Mouse (Mus musculus) forebrain, embryonic 11.5 days (tissue): ENCODE measurements around the gene Cyp2b23. TPM values are rescaled to one million over a fixed set of nuclear protein-coding genes. Genes with fewer than 3 reads are reported as not detected.
"Not testable (repeated sequence)": the region's sequence is repeated elsewhere in the genome, so short reads cannot be mapped to it uniquely, and the experiment has no call there.

Source experiments
- ATAC-seq: fragments of 200-750 bp; cut with Nextera tagmentation; replicated peaks from 2 replicates; pipeline ENCODE4 v1.8.0; 2017; ENCODE audit warnings: moderate TSS enrichment; ENCODE audit not compliant: low FRiP score
- DNase-seq: peaks from one replicate; pipeline ENCODE4 v3.0.0-alpha.2; 2017; ENCODE audit warnings: low spot score
- H3K27ac ChIP-seq: fragments of 300-500 bp; sonication (generic); 2 replicates; pipeline ENCODE4 v1.5.1; 2014; ENCODE audit warnings: low read depth, low read length
- H3K27me3 ChIP-seq: fragments of 300-500 bp; sonication (generic); 2 replicates; pipeline ENCODE4 v1.6.1; 2014; ENCODE audit warnings: mild to moderate bottlenecking, low read length, mixed read lengths; ENCODE audit not compliant: control insufficient read depth, insufficient read depth
- H3K36me3 ChIP-seq: fragments of 300-500 bp; sonication (generic); 2 replicates; pipeline ENCODE4 v1.6.1; 2014; ENCODE audit warnings: mild to moderate bottlenecking, low read length, moderate library complexity, mixed read lengths; ENCODE audit not compliant: control insufficient read depth, insufficient read depth
- H3K4me1 ChIP-seq: fragments of 300-500 bp; sonication (generic); replicated peaks from 2 replicates; pipeline ENCODE4 v1.6.1; 2014; ENCODE audit warnings: low read length, mixed read lengths; ENCODE audit not compliant: control insufficient read depth, insufficient read depth
- H3K4me2 ChIP-seq: fragments of 300-500 bp; sonication (generic); 2 replicates; pipeline ENCODE4 v1.6.1; 2014; ENCODE audit warnings: low read depth, mild to moderate bottlenecking, low read length, moderate library complexity, mixed read lengths; ENCODE audit not compliant: severe bottlenecking
- H3K4me3 ChIP-seq: fragments of 300-500 bp; sonication (generic); 2 replicates; pipeline ENCODE4 v1.5.1; 2014; ENCODE audit warnings: low read depth, low read length
- H3K9ac ChIP-seq: fragments of 300-500 bp; sonication (generic); 2 replicates; pipeline ENCODE4 v1.6.1; 2014; ENCODE audit warnings: low read length
- H3K9me3 ChIP-seq: fragments of 300-500 bp; sonication (generic); 2 replicates; pipeline ENCODE4 v1.6.1; 2016; ENCODE audit warnings: low read length, mixed read lengths; ENCODE audit not compliant: control insufficient read depth
- WGBS: fragments of 180-500 bp; shearing (Covaris S2); extraction: QIAGEN DNeasy Blood & Tissue Kit; methylation state at CpG from one replicate; pipeline ENCODE4 v1.1.7; 2014; 5-methylcytosine and 5-hydroxymethylcytosine counted together
- polyA plus RNA-seq: library from polyadenylated mRNA; unstranded; fragments of >200 nt; fragmentation: Nextera tagmentation; extraction: Ambion mirVana; gene quantifications from 2 replicates; pipeline ENCODE4 v1.2.1, GENCODE M21; 2014

The Cyp2b23 gene
- not detected in 2 replicates for polyA plus RNA-seq

GRCm38 (mm10) chr7:26686337-26686736 lies at the start of gene Cyp2b23:
Gene Cyp2b23, minus strand, starts transcription at chr7:26686437.
- ATAC-seq, result no peak
- H3K36me3 ChIP-seq, result no peaks in the 10 kb centered on the region
- DNase-seq, result no peak
- no peak within 1 kb of the TSS for H3K27ac ChIP-seq
- no peaks in the 10 kb centered on the region for H3K9me3 ChIP-seq
- no peak within 1 kb of the TSS for H3K4me3 ChIP-seq
- WGBS, result 76% methylated on average over 4 of the region's 4 CpGs
- no peak within 1 kb of the TSS for H3K4me2 ChIP-seq
- H3K4me1 ChIP-seq, result no peaks in the 10 kb centered on the region
- H3K9ac ChIP-seq, result no peak within 1 kb of the TSS
- no peaks in the 10 kb centered on the region for H3K27me3 ChIP-seq

GRCm38 (mm10) chr7:26711061-26711460 lies 24.8 kb upstream of the Cyp2b23 start:
- DNase-seq (no peak), ATAC-seq (no peak)
- Histone ChIP-seq H3K9ac (no peak overlapping the region), H3K27ac (no peak overlapping the region), H3K4me2 (no peak overlapping the region), H3K4me1 (no peaks in the 10 kb centered on the region), H3K27me3 (no peaks in the 10 kb centered on the region), H3K36me3 (no peaks in the 10 kb centered on the region), H3K9me3 (no peaks in the 10 kb centered on the region; the same call in 1 of the 2 replicates), H3K4me3 (no peak overlapping the region)
- WGBS, result 89% methylated on average over 11 of the region's 11 CpGs

DNA sequence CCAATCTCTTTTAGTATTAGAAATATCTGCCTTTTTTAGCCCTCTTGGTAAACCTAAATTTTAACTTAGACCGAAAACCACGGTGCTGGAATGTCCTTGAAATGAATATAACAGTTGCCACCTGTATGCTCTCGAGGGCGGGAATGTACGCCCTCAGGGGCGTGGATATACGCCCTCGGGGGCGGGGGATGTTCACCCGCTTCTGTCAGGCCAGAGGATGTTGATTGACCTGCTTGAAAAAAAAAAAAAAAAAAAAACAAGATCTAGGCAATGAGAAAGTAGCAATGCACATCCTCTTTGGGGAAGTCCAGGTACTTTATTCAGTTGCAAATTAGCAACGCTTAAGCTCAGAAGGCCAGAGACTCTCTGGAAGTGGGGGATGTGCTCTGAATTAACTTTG lies 20.8 kb upstream of the Cyp2b23 start:
- no peaks in the 10 kb centered on the region for H3K4me1 ChIP-seq
- ATAC-seq (no peak), DNase-seq (no peak)
- WGBS, result 27% methylated on average over 11 of the region's 11 CpGs
- H3K27me3 ChIP-seq, result no peaks in the 10 kb centered on the region
- H3K4me3 ChIP-seq, result no peak overlapping the region
- H3K9ac ChIP-seq, result no peak overlapping the region
- no peaks in the 10 kb centered on the region for H3K36me3 ChIP-seq
- H3K27ac ChIP-seq, result no peak overlapping the region
- no peak overlapping the region for H3K4me2 ChIP-seq
- no peaks in the 10 kb centered on the region for H3K9me3 ChIP-seq

GRCm38 (mm10) chr7:26706191-26706590 lies 20.0 kb upstream of the Cyp2b23 start:
- ATAC-seq, H3K36me3 ChIP-seq, H3K4me2 ChIP-seq, H3K27me3 ChIP-seq, H3K9me3 ChIP-seq, H3K4me3 ChIP-seq, H3K9ac ChIP-seq, H3K4me1 ChIP-seq, H3K27ac ChIP-seq, DNase-seq: not testable (repeated sequence)
- 34% methylated on average over 6 of the region's 6 CpGs for WGBS

GRCm38 (mm10) chr7:26700151-26700550 lies 13.9 kb upstream of the Cyp2b23 start:
- no peak overlapping the region for H3K4me2 ChIP-seq
- H3K9me3 ChIP-seq, result no peaks in the 10 kb centered on the region; the same call in 1 of the 2 replicates
- ATAC-seq (no peak), DNase-seq (no peak)
- H3K27me3 ChIP-seq, result no peaks in the 10 kb centered on the region
- H3K9ac ChIP-seq, result no peak overlapping the region
- no peaks in the 10 kb centered on the region for H3K36me3 ChIP-seq
- no peak overlapping the region for H3K27ac ChIP-seq
- no peak overlapping the region for H3K4me3 ChIP-seq
- H3K4me1 ChIP-seq, result no peaks in the 10 kb centered on the region
- 80% methylated on average over 4 of the region's 4 CpGs for WGBS

DNA sequence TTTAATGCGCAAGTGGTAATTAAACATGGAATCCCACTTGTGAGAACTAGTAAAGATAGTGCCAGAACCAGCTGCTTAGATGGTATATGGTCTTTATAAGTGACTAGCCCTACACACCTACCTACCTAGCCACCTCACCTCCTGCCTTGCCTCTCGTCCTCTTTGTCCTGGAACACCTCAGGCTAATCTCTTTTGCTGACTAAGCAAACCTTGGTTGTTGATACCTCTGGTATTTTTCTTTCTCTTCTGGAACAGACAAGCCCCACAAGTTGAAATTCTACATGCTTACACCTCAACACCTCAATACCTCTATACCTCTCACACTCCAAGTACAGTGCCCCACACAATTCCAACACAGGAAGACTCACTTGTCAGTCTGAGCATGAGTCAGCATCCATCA lies 524 bp downstream of the Cyp2b23 start:
- Histone ChIP-seq H3K27ac (no peak overlapping the region), H3K36me3 (no peaks in the 10 kb centered on the region), H3K9me3 (no peaks in the 10 kb centered on the region), H3K4me2 (no peak overlapping the region), H3K4me1 (no peaks in the 10 kb centered on the region), H3K27me3 (no peaks in the 10 kb centered on the region), H3K4me3 (no peak overlapping the region), H3K9ac (no peak overlapping the region)
- ATAC-seq (no peak), DNase-seq (no peak)
- 84% methylated on average over 2 of the region's 2 CpGs for WGBS

GRCm38 (mm10) chr7:26667466-26667865 lies 18.8 kb downstream of the Cyp2b23 start:
- not testable (repeated sequence) for H3K9ac ChIP-seq, H3K36me3 ChIP-seq, ATAC-seq, H3K4me2 ChIP-seq, H3K27me3 ChIP-seq, H3K27ac ChIP-seq, DNase-seq, H3K4me1 ChIP-seq, H3K4me3 ChIP-seq, H3K9me3 ChIP-seq
- WGBS, result 38% methylated on average over 2 of the region's 2 CpGs

- Histone ChIP-seq H3K4me1 (no peaks in the 10 kb centered on the region), H3K9me3 (no peaks in the 10 kb centered on the region), H3K27me3 (no peaks in the 10 kb centered on the region), H3K27ac (no peak overlapping the region), H3K9ac (no peak overlapping the region), H3K4me2 (no peak overlapping the region), H3K4me3 (no peak overlapping the region), H3K36me3 (no peaks in the 10 kb centered on the region)
- DNase-seq (no peak), ATAC-seq (no peak)
- 90% methylated on average over 5 of the region's 5 CpGs for WGBS
These were observed 20.2 kb downstream of the Cyp2b23 start for GRCm38 (mm10) chr7:26666011-26666410.

- not testable (repeated sequence) for H3K9me3 ChIP-seq, H3K9ac ChIP-seq, H3K4me3 ChIP-seq, DNase-seq, H3K4me1 ChIP-seq, H3K36me3 ChIP-seq, H3K27me3 ChIP-seq, H3K27ac ChIP-seq, H3K4me2 ChIP-seq, ATAC-seq
- 65% methylated on average over 1 of the region's 1 CpGs for WGBS
These were observed 67.9 kb downstream of the Cyp2b23 start, which contains the start of gene Vmn1r185 for GRCm38 (mm10) chr7:26618364-26618763. Gene Vmn1r185, minus strand, starts transcription at chr7:26618464.
